Mouse (Mus musculus) neural tube, embryonic 14.5 days (tissue): ENCODE data around the gene Gpr62. TPM values are rescaled to one million over a fixed set of nuclear protein-coding genes. Genes with fewer than 3 reads are reported as not detected.

Experiments used
- ATAC-seq: fragments of 200-750 bp; cut with Nextera tagmentation; 2 replicates; pipeline ENCODE4 v1.8.0; 2017; ENCODE audit warnings: low read depth, mild to moderate bottlenecking, moderate TSS enrichment, moderate library complexity
- H3K27ac ChIP-seq: fragments of 300-500 bp; sonication (generic); 2 replicates; pipeline ENCODE4 v1.5.1; 2014; ENCODE audit warnings: low read depth, mild to moderate bottlenecking, control low read depth, low read length, moderate library complexity, mixed read lengths
- H3K27me3 ChIP-seq: fragments of 300-500 bp; sonication (generic); 2 replicates; pipeline ENCODE4 v1.6.1; 2014; ENCODE audit warnings: low read length; ENCODE audit not compliant: control insufficient read depth, insufficient read depth
- H3K36me3 ChIP-seq: fragments of 300-500 bp; sonication (generic); 2 replicates; pipeline ENCODE4 v1.6.1; 2014; ENCODE audit warnings: low read length, mixed read lengths; ENCODE audit not compliant: control insufficient read depth, insufficient read depth
- H3K4me1 ChIP-seq: fragments of 300-500 bp; sonication (generic); 2 replicates; pipeline ENCODE4 v1.6.1; 2014; ENCODE audit warnings: low read length; ENCODE audit not compliant: control insufficient read depth, insufficient read depth
- H3K4me2 ChIP-seq: fragments of 300-500 bp; sonication (generic); 2 replicates; pipeline ENCODE4 v1.6.1; 2014; ENCODE audit warnings: mild to moderate bottlenecking, low read depth, low read length, control low read depth
- H3K4me3 ChIP-seq: fragments of 300-500 bp; sonication (generic); 2 replicates; pipeline ENCODE4 v1.5.1; 2014; ENCODE audit warnings: low read depth, low read length, control low read depth, mixed read lengths
- H3K9ac ChIP-seq: fragments of 300-500 bp; sonication (generic); replicated peaks from 2 replicates; pipeline ENCODE4 v1.6.1; 2014; ENCODE audit warnings: low read depth, mild to moderate bottlenecking, control low read depth, low read length, mixed read lengths
- H3K9me3 ChIP-seq: fragments of 300-500 bp; sonication (generic); 2 replicates; pipeline ENCODE4 v1.6.1; 2016; ENCODE audit warnings: low read length; ENCODE audit not compliant: control insufficient read depth
- WGBS: fragments of 180-500 bp; shearing (Covaris S2); extraction: QIAGEN DNeasy Blood & Tissue Kit; methylation state at CpG from one replicate; pipeline ENCODE4 v1.1.7; 2014; 5-methylcytosine and 5-hydroxymethylcytosine counted together
- polyA plus RNA-seq: library from polyadenylated mRNA; unstranded; fragments of >200 nt; fragmentation: Nextera tagmentation; extraction: Ambion mirVana; gene quantifications from 2 replicates; pipeline ENCODE4 v1.2.1, GENCODE M21; 2014

Gene Gpr62
- polyA plus RNA-seq, 1 experiment from 2014 or later: 1.7 TPM

- Histone ChIP-seq H3K9me3 (no peaks in the 10 kb centered on the region), H3K9ac (peak within 1 kb of the TSS; percentile 57), H3K27me3 (no peaks in the 10 kb centered on the region), H3K4me1 (peaks cover 9% of the 10 kb centered on the region), H3K4me2 (peak within 1 kb of the TSS; percentile 87), H3K36me3 (peaks cover 7% of the 10 kb centered on the region; the same call in 1 of the 2 replicates), H3K27ac (no peak within 1 kb of the TSS), H3K4me3 (peak within 1 kb of the TSS; percentile 62)
- under 1% methylated on average over 41 of the region's 41 CpGs for WGBS
- peak; percentile 98 for ATAC-seq
Observed at GRCm38 (mm10) chr9:106476924-106477484, 11.3 kb upstream of the Gpr62 start, which contains the start of gene Parp3. Gene Parp3, minus strand, starts transcription at chr9:106476949.

GRCm38 (mm10) chr9:106476002-106476923 lies 10.5 kb upstream of the Gpr62 start:
- H3K4me3 ChIP-seq: no peak overlapping the region
- no peak overlapping the region for H3K27ac ChIP-seq
- peaks cover 9% of the 10 kb centered on the region for H3K4me1 ChIP-seq
- H3K9ac ChIP-seq: no peak overlapping the region
- peaks cover 7% of the 10 kb centered on the region; the same call in 1 of the 2 replicates for H3K36me3 ChIP-seq
- H3K4me2 ChIP-seq: peak overlapping the region; percentile 21; the same call in 1 of the 2 replicates
- no peaks in the 10 kb centered on the region for H3K27me3 ChIP-seq
- WGBS: 43% methylated on average over 16 of the region's 16 CpGs
- no peaks in the 10 kb centered on the region for H3K9me3 ChIP-seq
- no peak; the same call in 1 of the 2 replicates for ATAC-seq

- ATAC-seq: no peak
- Histone ChIP-seq H3K9ac (no peak within 1 kb of the TSS), H3K4me3 (no peak within 1 kb of the TSS), H3K9me3 (no peaks in the 10 kb centered on the region), H3K27me3 (no peaks in the 10 kb centered on the region), H3K4me2 (peak within 1 kb of the TSS; percentile 21; the same call in 1 of the 2 replicates), H3K27ac (no peak within 1 kb of the TSS), H3K36me3 (peaks cover 2% of the 10 kb centered on the region; the same call in 1 of the 2 replicates), H3K4me1 (peaks cover 9% of the 10 kb centered on the region)
- 92% methylated on average over 10 of the region's 10 CpGs for WGBS
Observed at GRCm38 (mm10) chr9:106475663-106476001, 9.9 kb upstream of the Gpr62 start, which contains the start of gene Rrp9. Gene Rrp9, plus strand, starts transcription at chr9:106475963.

GRCm38 (mm10) chr9:106475046-106475445 lies 9.3 kb upstream of the Gpr62 start:
- no peak overlapping the region for H3K27ac ChIP-seq
- H3K4me2 ChIP-seq: no peak overlapping the region
- no peaks in the 10 kb centered on the region for H3K27me3 ChIP-seq
- no peak overlapping the region for H3K4me3 ChIP-seq
- 73% methylated on average over 7 of the region's 7 CpGs for WGBS
- H3K9ac ChIP-seq: no peak overlapping the region
- no peaks in the 10 kb centered on the region for H3K36me3 ChIP-seq
- peaks cover 9% of the 10 kb centered on the region for H3K4me1 ChIP-seq
- H3K9me3 ChIP-seq: no peaks in the 10 kb centered on the region
- ATAC-seq: no peak

GRCm38 (mm10) chr9:106474456-106474855 lies 8.7 kb upstream of the Gpr62 start:
- WGBS: 6% methylated on average over 6 of the region's 6 CpGs
- Histone ChIP-seq H3K36me3 (no peaks in the 10 kb centered on the region), H3K27ac (no peak overlapping the region), H3K4me3 (no peak overlapping the region), H3K4me2 (no peak overlapping the region), H3K9ac (0 out of 2 replicates have a peak overlapping the region, but pooled peaks have one; percentile 21), H3K9me3 (no peaks in the 10 kb centered on the region), H3K4me1 (peaks cover 9% of the 10 kb centered on the region), H3K27me3 (no peaks in the 10 kb centered on the region)
- no peak for ATAC-seq

- Histone ChIP-seq H3K4me3 (no peak overlapping the region), H3K27ac (no peak overlapping the region), H3K4me2 (no peak overlapping the region), H3K4me1 (peaks cover 9% of the 10 kb centered on the region), H3K36me3 (no peaks in the 10 kb centered on the region), H3K27me3 (no peaks in the 10 kb centered on the region), H3K9ac (no peak overlapping the region), H3K9me3 (no peaks in the 10 kb centered on the region)
- 91% methylated on average over 5 of the region's 5 CpGs for WGBS
- no peak for ATAC-seq
Observed at GRCm38 (mm10) chr9:106473753-106474105, 8.0 kb upstream of the Gpr62 start.

- Histone ChIP-seq H3K27ac (no peak overlapping the region), H3K4me2 (no peak overlapping the region), H3K4me3 (no peak overlapping the region), H3K9me3 (no peaks in the 10 kb centered on the region), H3K36me3 (no peaks in the 10 kb centered on the region), H3K27me3 (no peaks in the 10 kb centered on the region), H3K4me1 (peaks cover 9% of the 10 kb centered on the region), H3K9ac (no peak overlapping the region)
- ATAC-seq: no peak
- 90% methylated on average over 16 of the region's 16 CpGs for WGBS
Observed at GRCm38 (mm10) chr9:106473081-106473752, 7.5 kb upstream of the Gpr62 start.

GRCm38 (mm10) chr9:106472321-106472720 lies 6.6 kb upstream of the Gpr62 start:
- H3K9ac ChIP-seq: no peak overlapping the region
- WGBS: 73% methylated on average over 4 of the region's 4 CpGs
- H3K4me1 ChIP-seq: peaks cover 3% of the 10 kb centered on the region; the same call in 1 of the 2 replicates
- no peaks in the 10 kb centered on the region for H3K9me3 ChIP-seq
- no peaks in the 10 kb centered on the region for H3K27me3 ChIP-seq
- ATAC-seq: no peak
- no peaks in the 10 kb centered on the region for H3K36me3 ChIP-seq
- H3K4me3 ChIP-seq: no peak overlapping the region
- H3K4me2 ChIP-seq: no peak overlapping the region
- no peak overlapping the region for H3K27ac ChIP-seq
